In the genomic region with DNA sequence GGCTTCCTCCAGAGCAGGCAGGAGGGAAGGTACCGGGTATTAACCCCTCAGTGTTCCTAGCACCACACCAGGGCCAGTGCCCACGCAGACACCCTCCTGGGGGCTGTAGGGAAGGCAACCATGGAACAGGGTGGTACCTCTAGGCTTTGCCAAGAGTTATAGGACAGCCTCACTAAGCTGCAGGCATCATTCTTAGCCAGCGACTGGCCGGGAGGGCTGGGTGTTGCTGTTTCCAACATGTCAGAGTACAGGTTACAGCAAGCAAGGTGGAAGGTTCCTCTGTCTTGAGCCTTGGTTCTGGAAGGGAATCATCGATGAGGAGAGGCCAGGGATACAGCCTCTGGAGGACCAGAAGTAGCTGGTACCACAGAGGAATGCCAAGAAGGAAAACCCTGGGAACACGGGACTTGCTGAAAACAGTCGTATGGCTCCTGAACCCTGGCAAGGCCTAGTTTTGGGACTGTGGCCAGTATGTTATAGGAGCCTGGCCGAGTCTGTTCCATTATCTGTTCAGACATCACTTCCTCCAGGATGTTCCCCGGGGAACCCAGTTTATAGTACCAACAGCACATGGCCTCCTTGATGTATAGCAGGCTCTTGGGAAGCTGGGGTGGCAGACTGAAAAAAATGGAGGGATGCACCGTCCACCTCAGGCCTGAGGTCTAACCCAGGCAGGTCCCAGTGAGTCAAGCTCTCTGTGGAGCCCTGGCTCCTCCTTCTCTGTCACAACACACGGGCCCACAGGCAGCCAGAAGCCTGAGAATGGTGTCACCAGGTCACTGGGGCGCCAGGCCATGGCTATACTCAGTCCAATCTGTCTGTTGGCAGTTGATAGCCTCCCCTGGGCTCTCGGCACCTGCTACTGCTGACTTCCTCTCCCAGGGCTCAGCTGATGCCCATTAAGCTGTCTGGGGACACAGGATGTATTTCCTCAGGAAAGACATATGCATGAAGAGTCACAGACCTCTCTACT, we compare ENCODE assay signal across 10 mouse cellular contexts.
A peak's percentile ranks its signal among the peaks of the same experiment; 100 is the strongest.
DNase-seq lines count a peak whose midpoint lies in the region; ATAC-seq and TF ChIP-seq lines count a peak whose summit lies in the region.
"Had no signal": no experiment of that assay in that cellular context is flagged by ENCODE, and none has a peak within 500 bp of the region (broad histone marks: within the 10 kb centered on the region; RNA-seq: fewer than 3 reads in every experiment).

No protein-coding gene starts in this region.

- H3K36me3 ChIP-seq in lung, postnatal 0 days (ENCODE audit: insufficient read depth, low read length) = no peaks in the 10 kb centered on the region
- H3K36me3 ChIP-seq: neural tube, embryonic 12.5 days had no signal

- 0 out of 2 replicates have a peak overlapping the region, but pooled peaks have one; percentile 20 for H3K27ac ChIP-seq in lung, postnatal 0 days (ENCODE audit: low read length)
- H3K27ac ChIP-seq: neural tube, embryonic 12.5 days had no signal

- no peaks in the 10 kb centered on the region for H3K27me3 ChIP-seq in lung, postnatal 0 days (replicated peaks; ENCODE audit: insufficient read depth, low read length)
- H3K27me3 ChIP-seq: neural tube, embryonic 12.5 days had no signal

- no peaks in the 10 kb centered on the region for H3K9me3 ChIP-seq in lung, postnatal 0 days (ENCODE audit: low read length)
- H3K9me3 ChIP-seq: neural tube, embryonic 12.5 days had no signal

- TF ChIP-seq POLR2A in lung, adult 2 months (IDR thresholded peaks at IDR 0.05; ENCODE audit: borderline replicate concordance, extremely low read depth, low read depth, low read length) = no peak

- intact Hi-C loops in gastrocnemius, postnatal 14 days (cut with DNase I; ENCODE audit: low total_unique reads) = no loop called here

- DNase-seq in lung, postnatal 0 days (ENCODE audit: low spot score) = no peak
- DNase-seq in lung, adult 2 months = no peak
- peak; percentile 87 for DNase-seq in cerebellum, adult 9-10 months
- peak; percentile 66 for DNase-seq in gastrocnemius, postnatal 14 days
- DNase-seq in retina, embryonic 14.5 days (ENCODE audit: low spot score) = peak; percentile 66
- DNase-seq in kidney, postnatal 14 days = no peak
- no peak for DNase-seq in thymus, postnatal 0 days (ENCODE audit: low spot score)
- DNase-seq: lung, embryonic 14.5 days had no signal

- H3K4me2 ChIP-seq in lung, postnatal 0 days (replicated peaks; ENCODE audit: low read depth, low read length) = no peak overlapping the region
- H3K4me2 ChIP-seq: lung, embryonic 14.5 days; neural tube, embryonic 12.5 days had no signal

- no peak for ATAC-seq in lung, postnatal 0 days

- no peak overlapping the region for H3K9ac ChIP-seq in lung, postnatal 0 days (replicated peaks; ENCODE audit: low read depth)
- H3K9ac ChIP-seq: lung, embryonic 14.5 days; neural tube, embryonic 12.5 days had no signal

- TF ChIP-seq CTCF in lung, postnatal 0 days (IDR thresholded peaks at IDR 0.05) = no peak
- no peak for TF ChIP-seq CTCF in lung, adult 2 months (IDR thresholded peaks at IDR 0.05; ENCODE audit: insufficient read depth, low read length)

- no peaks in the 10 kb centered on the region for H3K4me1 ChIP-seq in lung, postnatal 0 days (ENCODE audit: insufficient read depth, low read depth, low read length)
- peaks cover 16% of the 10 kb centered on the region for H3K4me1 ChIP-seq in lung, adult 2 months (ENCODE audit: control insufficient read depth, insufficient read depth, low read length)

- 64% methylated on average over 13 of the region's 13 CpGs for WGBS in lung, postnatal 0 days
- 70% methylated on average over 13 of the region's 13 CpGs for WGBS in lung, adult 2 months

- TF ChIP-seq EP300 in lung, postnatal 0 days (IDR thresholded peaks at IDR 0.05) = no peak

- H3K4me3 ChIP-seq in lung, postnatal 0 days (ENCODE audit: low read depth, low read length) = no peak overlapping the region
- H3K4me3 ChIP-seq in lung, adult 2 months (replicated peaks; ENCODE audit: extremely low read depth, low read depth, low read length) = no peak overlapping the region
- H3K4me3 ChIP-seq: erythroblast, embryonic 14.5 days; neural tube, embryonic 12.5 days had no signal

Comparison
In these comparisons a context has a peak if more than half of its experiments do, and no peak if none do; other contexts are left out.
1. DNase-seq: peak in cerebellum, adult 9-10 months (single experiment), gastrocnemius, postnatal 14 days (single experiment) and retina, embryonic 14.5 days (single experiment); none in lung, postnatal 0 days (single experiment), lung, adult 2 months (single experiment), kidney, postnatal 14 days (single experiment) and thymus, postnatal 0 days (single experiment).